Mouse (Mus musculus) layer of hippocampus, postnatal 10 days (tissue): ENCODE data around the gene Nup35. TPM values are rescaled to one million over a fixed set of nuclear protein-coding genes. Genes with fewer than 3 reads are reported as not detected.
A peak's percentile ranks its signal among the peaks of the same experiment; 100 is the strongest.

Source experiments
- DNase-seq, 2 experiments: peaks; one replicate each; pipeline ENCODE4 v3.0.0; 2021; ENCODE audit warnings: low spot score in 2 of 2
- long read RNA-seq: library from polyadenylated mRNA; stranded (forward); transcript quantifications from one replicate; pipeline ENCODE4 v2.0.0, GENCODE M21; 2023
- total RNA-seq, 2 experiments: library from RNA; stranded (reverse); gene quantifications; 2 replicates each; pipeline ENCODE4 v1.2.3; 2021

The Nup35 gene
- total RNA-seq, result 10 to 100 TPM; 23.3 to 24.6 TPM
- long read RNA-seq, transcript Nup35-201 (9 exons, 1,559 nt), result major isoform, 20 of 30 reads
- long read RNA-seq, partial matches to known transcripts, result 2 of 30 reads
- long read RNA-seq, other reads (novel, unspliced or antisense), result 8 of 30 reads

DNA sequence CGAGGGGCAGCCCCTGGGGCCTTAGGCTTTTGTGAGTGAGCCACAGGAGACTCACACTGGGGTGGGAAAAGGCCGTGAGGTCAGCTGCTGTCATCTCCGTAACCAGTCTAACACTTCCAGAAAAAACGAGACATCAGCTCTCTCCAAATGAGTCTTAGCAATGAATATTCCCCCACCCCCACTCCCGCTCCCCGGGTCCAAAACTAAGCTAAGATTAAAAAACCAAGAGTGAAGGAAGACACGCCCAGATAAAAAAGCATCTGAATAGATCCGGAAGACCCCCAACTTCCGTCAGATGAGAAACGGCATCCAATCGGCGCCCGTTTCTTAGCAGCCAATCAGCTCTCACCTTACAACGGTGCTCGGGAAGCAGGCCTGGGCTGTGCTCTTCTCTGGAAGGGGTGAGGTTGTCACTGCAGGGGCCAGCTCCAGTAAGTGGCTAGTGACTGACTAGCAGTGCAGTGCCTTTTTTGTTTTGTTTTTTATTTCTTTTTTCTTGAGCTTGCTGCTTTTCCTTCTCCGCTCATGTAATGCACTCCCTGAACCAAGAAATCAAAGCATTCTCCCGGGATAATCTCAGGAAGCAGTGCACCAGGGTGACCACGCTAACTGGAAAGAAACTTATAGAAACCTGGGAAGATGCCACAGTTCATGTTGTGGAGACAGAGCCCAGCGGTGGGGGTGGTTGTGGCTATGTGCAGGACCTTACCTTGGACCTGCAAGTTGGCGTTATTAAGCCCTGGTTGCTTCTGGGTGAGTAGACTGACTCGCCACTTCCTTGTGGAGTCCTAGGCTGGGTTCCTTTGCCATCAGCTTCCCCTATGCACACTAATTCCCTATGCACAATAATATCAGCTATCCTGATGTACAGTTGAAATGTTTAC lies at the start of gene Nup35, which contains the start of gene Dusp19:
Gene Nup35, plus strand, starts transcription at position 383 of the 884 bp plus-strand sequence.
Gene Dusp19, plus strand, starts transcription at position 192 of the 884 bp plus-strand sequence.
- DNase-seq, result peak; percentile 98

DNA sequence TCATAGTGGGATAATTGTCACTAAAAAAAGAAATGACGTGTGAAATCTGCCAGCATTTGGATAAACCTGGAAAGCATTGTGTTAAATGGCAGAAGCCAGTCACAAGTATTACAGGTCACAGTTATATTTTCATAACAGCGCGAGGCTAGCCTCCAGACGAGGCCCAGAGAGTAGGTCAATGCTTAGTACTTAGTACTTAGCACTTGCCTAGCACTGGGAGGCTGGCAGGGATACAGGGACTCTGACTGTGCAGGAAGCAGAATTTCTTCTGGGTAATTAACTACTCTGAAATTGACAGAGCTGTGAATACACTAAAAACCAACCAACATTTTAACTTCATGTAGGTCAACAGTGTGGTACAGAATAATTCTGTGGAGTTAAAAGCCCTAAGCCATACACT lies 49.6 kb upstream of the Nup35 start:
- DNase-seq, result no peak

DNA sequence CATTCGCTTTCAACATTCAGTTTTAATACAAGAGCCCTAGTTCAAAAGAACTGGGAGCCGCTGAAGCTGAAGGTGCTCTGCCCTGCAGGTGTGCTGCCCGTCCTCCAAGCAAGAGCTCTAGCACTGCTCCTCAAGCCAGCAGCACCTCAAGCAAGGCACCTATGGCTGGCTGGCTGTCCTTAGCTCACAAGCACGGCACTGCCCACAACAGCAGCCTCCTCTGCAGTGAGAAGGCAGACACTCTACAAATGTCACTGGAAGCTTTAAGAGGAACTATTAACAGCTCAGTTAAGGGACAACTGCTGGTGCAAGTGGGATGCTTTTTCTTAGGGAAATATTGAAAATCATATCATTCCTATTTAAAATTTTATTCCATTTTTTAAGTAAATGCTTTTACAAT lies 46.4 kb upstream of the Nup35 start:
- peak in 1 of 2 experiments; percentile 9 for DNase-seq

DNA sequence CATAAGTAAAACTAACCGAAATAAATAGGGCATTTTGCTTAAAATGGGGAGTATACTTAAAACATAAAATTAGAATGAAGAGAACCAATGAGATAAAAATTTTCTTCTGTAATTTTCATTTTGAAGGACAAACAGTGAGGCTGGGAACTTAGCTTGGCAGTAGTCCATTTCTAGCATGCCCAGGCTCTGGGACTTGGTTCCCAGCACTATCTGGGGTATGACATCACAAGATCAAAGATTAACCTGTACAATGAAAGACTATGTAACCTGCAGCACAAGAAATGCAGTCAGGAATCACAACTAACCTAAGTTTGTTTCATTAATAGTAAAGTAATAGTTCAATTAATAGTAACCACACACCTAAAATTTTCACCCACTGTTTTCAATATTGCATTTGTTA lies 39.8 kb upstream of the Nup35 start:
- DNase-seq, result no peak

DNA sequence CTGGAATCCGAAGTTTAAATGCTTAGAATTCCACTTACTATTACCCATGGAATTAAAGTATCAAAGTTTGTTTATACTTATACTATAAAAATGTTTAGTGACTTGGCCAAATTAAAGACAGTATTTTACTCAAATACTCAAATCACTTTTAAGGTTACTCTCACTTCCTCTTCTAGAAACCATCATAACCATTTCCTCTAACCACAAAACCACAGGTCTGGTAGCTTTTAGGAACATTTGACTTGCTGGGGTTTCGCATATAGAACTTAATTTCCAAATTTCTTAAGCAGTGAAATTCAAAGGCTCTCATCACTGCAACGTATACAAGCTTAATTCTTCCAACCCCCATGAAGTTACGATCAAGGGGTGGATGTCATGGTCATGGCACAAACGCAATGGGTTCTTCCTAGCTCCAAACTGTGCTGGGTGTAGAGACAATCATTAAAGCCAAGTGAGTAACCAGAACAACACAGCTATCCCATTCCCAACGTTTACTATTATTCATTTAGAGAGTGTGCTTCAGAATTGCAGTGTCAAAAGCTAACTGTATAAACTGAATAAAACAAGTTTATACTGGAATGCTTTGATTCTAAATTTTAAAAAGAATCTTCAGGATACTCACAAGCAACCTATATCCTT lies 37.7 kb upstream of the Nup35 start:
- DNase-seq, result no peak

DNA sequence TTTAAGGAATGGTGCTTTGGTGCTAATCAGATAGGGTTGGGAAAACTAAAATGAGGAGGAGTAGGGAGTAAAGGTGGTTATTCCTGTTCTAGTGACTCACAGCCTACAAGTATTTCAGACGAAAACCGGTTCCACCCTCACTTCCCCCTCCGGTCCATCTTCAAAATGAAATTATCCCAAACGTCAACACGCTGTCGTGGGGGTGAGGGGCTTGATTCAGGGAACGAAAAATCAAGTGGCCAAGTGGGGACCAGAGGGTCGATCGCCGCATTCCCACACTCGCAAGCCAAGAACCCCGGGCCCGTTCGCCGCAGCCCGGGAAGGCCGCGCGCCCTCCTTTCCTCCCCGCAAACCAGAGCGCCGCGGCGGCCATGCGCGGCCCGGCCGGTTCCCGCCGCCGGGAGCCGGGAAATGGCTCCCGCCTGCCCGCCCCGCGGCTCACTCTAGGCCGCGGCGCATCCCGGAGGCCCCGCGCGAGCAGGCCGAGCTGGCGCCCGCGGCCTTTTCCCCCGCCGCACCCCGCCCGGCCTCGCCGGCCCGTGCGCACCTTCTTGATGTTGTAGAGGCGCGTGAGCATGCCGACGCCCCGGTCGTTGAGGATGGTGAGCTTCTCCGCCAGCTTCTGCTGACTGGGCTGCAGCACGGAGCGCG lies 36.6 kb upstream of the Nup35 start:
- peak; percentile 38 to 61 for DNase-seq

DNA sequence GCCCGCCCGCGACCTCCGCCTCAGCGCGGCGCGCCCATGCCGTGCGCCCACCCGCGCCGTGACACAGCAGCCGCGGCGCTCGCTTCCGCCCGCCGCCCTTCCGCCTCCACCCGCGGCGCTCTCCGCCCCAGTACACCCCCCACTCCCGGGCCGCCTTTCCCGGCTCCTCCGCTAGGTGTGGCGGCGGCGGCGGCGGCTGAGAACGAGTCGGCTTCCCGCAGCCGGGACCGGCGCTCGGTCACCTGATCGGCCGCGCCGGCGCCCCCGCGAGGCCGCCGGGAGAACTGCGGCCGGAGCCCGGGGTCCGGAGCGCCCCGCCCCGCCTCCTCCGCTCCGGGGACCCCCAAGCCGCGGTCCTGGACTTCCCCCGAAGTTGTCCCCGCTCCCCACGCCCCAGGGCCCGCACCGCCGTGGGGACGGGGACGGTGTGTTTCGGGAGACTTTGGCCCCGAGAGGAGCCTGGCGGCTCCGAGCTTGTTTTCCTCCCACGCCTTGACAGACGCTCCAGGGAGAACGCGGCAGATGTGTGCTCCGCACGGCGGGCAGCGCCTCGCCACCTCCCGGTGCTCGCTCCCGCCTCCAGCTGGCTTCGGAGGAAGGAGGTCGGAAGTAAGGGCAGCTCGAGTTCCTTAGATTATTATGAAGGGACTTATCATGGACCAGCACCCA lies 35.9 kb upstream of the Nup35 start, which contains the start of gene Nckap1:
Gene Nckap1, minus strand, starts transcription at position 338 of the 669 bp plus-strand sequence.
- DNase-seq, result peak; percentile 90 to 96

DNA sequence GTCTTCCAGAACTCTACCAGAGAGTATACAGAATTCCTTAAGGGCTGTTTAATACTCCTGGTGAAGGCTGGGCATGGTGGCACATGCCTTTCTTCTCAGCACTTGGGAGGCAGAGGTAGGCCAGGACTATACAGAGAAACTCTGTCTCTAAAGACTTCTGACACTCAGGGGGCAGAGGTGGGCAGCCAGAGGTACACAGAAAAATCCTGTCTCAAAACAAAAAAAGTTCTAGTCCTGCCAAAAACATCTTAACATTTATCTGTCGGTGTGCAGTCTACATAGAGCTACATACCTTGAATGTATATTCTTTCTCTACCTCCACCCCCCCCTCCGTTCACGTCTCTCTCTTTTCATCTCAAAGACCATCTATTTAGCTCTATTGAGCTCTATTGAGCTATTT lies 34.7 kb upstream of the Nup35 start:
- DNase-seq, result no peak

DNA sequence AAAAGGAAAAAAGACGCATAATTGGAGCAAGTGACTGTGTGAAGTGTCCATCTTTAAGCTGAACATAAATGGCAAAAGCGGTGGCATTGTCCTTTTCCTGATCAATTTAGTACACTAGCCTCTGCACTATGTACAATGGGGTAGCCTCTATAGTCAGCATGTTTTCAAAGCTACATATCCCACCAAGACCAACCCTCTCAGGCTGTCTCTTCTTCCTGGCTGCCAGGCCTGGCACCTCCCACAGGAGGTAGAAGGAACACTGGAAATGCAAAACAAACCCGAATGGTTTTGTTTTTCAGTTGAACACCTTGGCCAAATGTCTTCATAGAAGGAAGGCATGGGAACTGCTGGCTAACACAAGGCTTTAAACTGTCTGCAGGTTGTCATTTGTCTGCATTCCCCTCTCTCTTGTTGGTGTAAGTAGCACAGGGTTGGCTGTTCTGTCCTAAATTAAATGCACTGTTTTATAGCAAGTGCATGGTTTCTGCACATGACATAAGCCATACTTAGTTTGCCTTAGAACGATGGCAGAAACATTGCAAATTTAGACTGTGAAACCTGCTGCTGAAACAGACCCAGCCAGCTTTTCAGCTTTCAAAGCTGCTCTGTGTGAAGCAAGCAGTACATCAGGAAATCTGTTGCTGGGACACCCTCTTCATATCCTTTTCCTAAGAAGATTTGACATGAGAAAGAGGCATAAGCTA lies 22.7 kb upstream of the Nup35 start:
- DNase-seq, result peak; percentile 23 to 39

DNA sequence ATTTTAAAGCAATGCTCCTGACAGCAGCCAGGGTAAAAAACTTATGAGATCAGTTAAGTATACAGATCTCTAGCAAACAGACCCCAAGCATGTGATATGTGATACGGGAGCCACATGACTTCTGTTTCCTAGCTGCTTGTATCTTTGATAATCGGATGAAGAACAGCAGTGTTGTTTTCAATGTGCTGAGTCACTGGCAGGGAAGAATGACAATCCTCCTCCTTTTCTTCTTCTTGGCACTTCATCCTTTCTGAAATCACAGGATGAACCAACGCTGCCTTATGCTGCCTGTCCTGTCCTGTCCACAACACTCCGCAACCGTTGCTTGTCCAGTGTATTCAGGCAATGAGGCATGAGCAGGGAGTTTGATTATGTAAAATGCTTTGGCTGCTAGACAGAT lies 20.1 kb upstream of the Nup35 start:
- no peak for DNase-seq

DNA sequence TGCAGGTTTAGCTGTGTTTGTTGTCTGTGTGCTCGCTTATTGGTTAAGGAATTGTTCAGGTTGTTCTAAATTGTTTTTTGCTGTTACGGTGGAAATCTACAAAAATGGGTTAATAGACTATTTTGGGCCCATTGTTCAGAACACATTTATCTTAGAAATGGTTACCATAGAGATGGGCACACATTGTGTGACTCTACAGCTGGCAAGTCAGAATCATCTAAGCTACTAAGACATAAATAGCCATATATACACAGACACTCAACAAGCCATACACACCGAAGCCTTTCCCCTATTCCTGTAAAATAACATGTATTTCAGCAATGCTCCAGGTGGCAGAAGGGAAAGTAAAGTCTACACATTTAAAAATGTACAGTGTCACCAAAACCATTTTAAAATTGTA lies 17.2 kb upstream of the Nup35 start:
- no peak for DNase-seq

DNA sequence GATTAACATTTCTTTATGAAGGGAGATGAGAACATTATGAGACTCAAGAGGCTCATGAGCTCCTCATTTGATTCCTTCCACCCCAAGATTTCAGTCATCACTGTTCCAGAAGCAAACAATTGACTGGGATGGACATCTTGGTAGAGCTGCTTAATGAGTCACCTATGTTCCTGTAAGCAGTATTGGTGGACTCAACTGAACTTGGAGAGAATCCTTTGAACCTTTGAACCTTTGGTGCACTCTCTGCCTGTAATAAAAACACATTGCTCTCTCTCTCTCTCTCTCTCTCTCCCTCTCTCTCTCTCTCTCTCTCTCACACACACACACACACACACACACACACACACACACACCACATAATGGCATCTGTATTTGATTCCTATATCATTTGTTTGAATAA lies 16.4 kb upstream of the Nup35 start:
- no peak for DNase-seq

DNA sequence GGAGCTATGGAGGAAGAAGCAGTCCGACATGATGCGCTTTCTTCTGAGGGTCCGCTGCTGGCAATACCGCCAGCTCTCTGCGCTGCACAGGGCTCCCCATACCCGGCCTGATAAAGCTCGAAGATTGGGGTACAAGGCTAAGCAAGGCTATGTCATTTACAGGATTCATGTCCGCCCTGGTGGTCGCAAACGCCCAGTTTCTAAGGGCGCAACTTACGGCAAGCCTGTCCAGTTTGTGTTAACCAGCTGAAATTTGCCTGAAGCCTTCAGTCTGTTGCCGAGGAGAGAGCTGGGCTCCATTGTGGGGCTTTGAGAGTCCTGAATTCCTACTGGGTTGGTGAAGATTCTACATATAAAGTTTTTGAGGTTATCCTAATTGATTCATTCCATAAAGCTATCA lies 14.3 kb upstream of the Nup35 start:
- no peak for DNase-seq

DNA sequence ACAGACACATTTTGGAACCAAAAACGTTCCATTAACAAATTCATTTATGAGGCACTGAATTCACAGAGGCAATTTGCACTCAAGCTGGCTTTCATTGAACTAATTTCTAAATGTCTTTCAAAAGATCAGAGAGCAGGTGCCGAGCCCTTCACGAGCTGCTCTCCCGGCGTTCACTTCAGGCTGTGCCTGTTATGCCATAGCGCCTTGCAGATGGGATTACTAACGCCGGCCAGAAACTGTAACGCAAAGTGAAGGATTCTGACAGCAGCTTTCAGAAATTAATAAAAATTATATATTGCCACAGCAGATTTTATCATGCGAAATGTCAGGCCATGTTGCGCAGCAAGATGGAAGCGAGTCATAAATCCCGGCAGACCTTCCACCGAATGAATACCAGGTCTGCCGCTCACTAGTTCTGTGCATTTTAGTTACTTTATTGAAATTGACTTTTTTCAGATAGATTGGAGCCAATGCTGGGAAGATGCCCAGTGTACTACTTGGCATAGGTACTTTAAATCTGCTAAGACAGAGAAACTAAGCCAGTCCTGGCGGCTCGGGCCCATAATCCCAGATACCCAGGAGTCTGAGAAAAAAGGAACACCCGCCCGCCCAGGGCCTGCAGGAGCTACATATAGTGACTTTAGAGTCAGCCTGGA lies 13.1 kb upstream of the Nup35 start:
- DNase-seq, result peak; percentile 47 to 55

DNA sequence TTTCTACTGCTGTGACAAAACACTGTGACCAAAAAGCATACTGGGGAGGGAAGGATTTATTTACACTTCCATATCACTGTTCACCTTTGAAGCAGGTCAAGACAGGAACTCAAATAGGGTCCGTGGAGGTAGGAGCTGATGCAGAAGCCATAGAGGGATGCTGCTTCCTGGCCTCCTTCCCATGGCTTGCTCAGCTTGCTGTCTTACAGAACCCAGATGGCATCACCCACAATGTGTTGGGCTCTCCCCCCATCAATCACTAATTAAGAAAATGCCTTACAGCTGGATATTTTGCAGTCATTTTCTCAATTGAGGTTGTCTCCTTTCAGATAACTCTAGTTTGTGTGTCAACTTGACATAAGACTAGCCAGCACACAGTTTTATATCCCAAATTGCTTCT lies 4.8 kb upstream of the Nup35 start:
- DNase-seq, result peak in 1 of 2 experiments; percentile 35

DNA sequence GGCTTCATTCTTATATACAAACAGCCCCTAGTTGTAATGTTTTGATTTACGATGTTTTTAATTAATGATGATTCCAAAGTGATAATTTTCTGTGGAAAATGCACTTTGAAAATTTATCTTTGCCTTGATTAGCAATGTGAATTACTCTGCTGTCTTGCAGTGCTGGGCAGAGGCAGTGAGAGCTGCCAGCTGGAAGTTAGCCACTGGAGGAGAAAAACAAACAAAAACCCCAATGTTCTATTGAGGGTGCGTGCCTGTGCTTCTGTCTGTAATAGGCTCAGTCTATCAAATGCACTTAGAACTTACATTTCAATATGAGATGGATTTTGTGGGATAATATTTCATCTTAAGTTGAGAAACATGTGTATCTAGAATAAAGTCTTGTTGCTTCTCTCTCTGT lies 4.2 kb upstream of the Nup35 start:
- peak; percentile 40 to 68 for DNase-seq

DNA sequence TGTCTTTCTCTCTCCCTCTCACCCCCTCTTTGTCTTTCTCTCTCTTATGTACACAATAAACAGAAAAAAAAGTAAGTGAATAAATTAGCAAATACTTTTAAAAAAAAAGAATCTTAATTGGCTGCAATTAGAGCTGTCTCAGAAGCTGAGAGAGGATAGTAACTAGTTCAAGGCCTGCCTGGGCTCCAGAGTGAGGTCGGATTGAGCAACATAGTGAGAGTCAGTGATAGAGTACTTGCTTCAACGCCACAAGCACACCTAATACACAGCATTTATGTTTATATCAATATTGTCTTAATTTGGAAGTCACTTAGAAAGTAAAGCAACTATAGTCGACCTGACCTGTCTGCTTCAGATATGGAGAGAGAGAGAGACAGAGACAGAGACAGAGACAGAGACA lies 2.0 kb downstream of the Nup35 start:
- DNase-seq, result no peak

DNA sequence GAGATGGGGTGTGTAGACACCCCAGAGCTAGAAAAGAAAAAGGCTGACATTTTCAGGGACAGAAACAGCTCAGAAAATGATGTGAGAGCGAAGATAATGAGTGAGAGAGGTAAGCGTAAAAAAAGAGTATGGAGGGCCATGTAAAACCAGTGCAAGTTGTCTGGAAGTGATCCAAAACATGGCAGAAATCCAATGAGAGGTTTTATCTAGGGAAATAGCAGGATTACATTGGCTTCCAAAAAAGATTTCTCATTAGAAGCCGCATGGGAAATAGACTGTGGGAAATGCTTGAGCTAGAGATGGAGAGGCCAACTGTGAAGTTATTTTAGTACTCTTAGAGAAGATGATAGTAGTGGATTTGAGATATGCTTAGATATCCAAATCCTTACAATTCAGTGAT lies 4.9 kb downstream of the Nup35 start:
- no peak for DNase-seq

DNA sequence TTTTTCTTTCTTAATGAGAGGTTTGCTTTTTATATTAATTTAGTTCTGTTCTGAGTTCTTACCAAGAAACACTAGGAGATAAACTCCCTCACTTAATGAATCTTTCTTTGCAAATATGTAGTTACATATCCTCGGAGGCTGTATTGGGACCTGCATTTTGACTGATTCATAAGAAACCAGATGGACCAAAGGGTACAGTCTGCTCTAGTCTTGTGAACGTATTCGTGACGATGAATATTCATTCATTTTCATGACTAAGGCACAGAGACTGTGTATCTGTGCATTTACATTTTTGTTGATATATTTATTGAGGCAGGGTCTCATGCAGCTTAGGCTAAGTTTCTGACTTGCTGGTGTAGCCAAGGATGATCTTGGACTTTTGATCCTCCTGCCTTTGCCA lies 7.5 kb downstream of the Nup35 start:
- no peak for DNase-seq
